Mouse (Mus musculus): ENCODE data around the gene D630045J12Rik. TPM values are rescaled to one million over a fixed set of nuclear protein-coding genes. Genes with fewer than 3 reads are reported as not detected.

The D630045J12Rik gene
- 0.07 and 0.34 TPM in 2 replicates for polyA plus RNA-seq (2012; ENCODE audit: low replicate concordance)

DNA sequence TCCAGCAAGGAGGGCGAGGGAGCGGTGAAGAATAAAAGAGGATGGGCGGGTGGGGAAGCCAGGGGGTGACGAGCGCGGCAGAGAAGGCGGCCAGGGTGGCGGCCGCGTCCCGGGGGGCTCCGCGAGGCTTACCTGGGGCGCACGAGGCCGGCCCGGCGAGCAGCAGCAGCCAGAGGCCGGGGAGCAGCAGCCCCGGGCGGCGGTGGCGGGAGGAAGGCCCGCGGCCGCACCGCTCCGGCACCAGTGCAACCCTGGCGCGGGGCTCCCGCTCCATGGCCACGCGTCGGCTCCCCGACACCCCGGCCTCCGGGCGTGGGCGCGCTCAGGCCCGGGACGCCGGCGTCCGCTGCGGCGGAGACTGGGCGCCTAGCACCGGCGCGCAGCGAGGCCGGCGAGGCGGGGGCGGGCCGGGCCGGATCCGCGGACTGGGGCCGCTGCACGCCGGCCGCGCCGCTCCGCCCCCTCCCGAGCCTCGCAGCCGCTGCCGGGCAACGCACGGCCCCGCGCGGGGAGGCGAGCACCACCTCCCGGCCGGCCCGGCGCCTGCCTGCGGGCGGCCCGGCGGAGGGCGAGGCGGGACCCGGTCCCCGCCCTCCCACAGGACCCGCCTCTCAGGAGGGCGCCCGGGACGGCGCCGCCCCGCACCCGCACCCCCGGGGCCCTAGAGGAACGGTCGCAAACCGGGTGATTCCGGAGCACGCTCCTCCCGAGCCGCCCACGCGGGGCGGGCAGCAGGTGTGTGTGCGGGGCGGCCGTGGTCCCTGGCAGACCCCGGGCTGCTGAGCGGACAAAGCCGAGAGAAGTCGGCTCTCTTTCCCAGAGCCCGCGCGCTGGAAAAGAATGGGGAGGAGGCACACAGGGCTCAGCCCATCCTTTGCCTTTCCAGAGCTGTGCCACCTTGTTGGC, at the start of gene D630045J12Rik:
Gene D630045J12Rik (minus strand): TSS at position 274 of the 906 bp plus-strand sequence.

GRCm38 (mm10) chr6:38298761-38299401, 45.1 kb upstream of the D630045J12Rik start, which contains the start of gene Zc3hav1l:
TSS of gene Zc3hav1l (minus strand) at chr6:38299259.

GRCm38 (mm10) chr6:38124207-38124835, 129.5 kb downstream of the D630045J12Rik start, which contains the start of gene Atp6v0a4:
TSS of gene Atp6v0a4 (minus strand) at chr6:38124586.

DNA sequence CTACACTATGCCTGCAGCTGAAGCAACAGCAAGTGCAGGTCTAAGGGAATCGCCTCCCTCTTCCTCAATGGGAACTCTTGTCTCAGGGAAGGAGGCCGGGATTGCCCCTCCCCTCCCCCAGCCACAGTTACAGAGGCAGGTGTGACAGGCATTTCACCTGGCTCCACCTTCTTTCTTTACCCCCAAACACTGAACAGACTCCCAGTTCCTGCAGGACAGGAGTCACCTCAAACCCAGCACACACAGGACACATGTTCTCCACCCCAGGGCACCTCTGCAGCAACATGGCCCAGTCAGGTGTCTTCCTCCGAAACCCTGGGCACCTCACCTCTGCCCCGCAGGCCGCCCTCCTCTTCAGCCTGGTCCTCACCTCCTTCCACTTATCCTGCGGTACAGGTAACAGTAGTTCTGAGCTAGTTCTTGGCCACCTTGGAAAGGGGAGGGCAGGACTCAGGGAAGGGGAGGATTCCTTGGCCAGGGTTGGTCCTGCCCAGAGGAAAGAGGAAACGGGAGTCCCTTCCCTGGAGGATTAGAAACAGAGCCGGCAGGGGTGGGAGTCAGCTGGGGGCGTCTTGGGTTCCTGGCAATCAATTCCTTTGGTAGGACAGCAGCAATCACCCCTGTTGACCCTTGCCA, 144.5 kb downstream of the D630045J12Rik start, which contains the start of gene Tmem213:
Gene Tmem213 (plus strand): TSS at position 96 of the 636 bp plus-strand sequence.

Other genes starting within 250 kb of the D630045J12Rik start
- not detected in 2 replicates for gene Svopl, start 207.0 kb downstream of the D630045J12Rik start, polyA plus RNA-seq (2012; ENCODE audit: low replicate concordance)
- not detected in 2 replicates for gene Tmem213, start 144.8 kb downstream of the D630045J12Rik start, polyA plus RNA-seq (2012; ENCODE audit: low replicate concordance)
- not detected in 2 replicates for gene Atp6v0a4, start 129.4 kb downstream of the D630045J12Rik start, polyA plus RNA-seq (2012; ENCODE audit: low replicate concordance)
- 0.33 and 0.53 TPM in 2 replicates for gene Zc3hav1l, start 45.2 kb upstream of the D630045J12Rik start, polyA plus RNA-seq (2012; ENCODE audit: low replicate concordance)
- gene Zc3hav1, start 100.6 kb upstream of the D630045J12Rik start, polyA plus RNA-seq (2012; ENCODE audit: low replicate concordance), result 37.9 and 43.0 TPM in 2 replicates
- gene Ttc26, start 127.5 kb upstream of the D630045J12Rik start, polyA plus RNA-seq (2012; ENCODE audit: low replicate concordance), result not detected in 2 replicates
- 5.1 and 9.7 TPM in 2 replicates for gene Ubn2, start 179.9 kb upstream of the D630045J12Rik start, polyA plus RNA-seq (2012; ENCODE audit: low replicate concordance)

Data from hematopoietic multipotent progenitor cell, adult 10-12 weeks (in vitro differentiated cells).